Mouse (Mus musculus) adrenal gland, postnatal 25 days (tissue): ENCODE measurements around the gene Tubd1. TPM values are rescaled to one million over a fixed set of nuclear protein-coding genes. Genes with fewer than 3 reads are reported as not detected.
"Not testable (repeated sequence)": the region's sequence is repeated elsewhere in the genome, so short reads cannot be mapped to it uniquely, and the experiment has no call there.

Source experiments
- DNase-seq: peaks from one replicate; pipeline ENCODE4 v3.0.0; 2021; ENCODE audit warnings: mixed read lengths
- long read RNA-seq: library from polyadenylated mRNA; stranded (forward); transcript quantifications from one replicate; pipeline ENCODE4 v2.0.0, GENCODE M21; 2021
- total RNA-seq: library from RNA; stranded (reverse); gene quantifications from 2 replicates; pipeline ENCODE4 v1.2.3, GENCODE M21; 2021

The Tubd1 gene
- total RNA-seq: 8.5 and 10.5 TPM in 2 replicates
- long read RNA-seq, transcript Tubd1-202 (9 exons, 1,871 nt): major isoform, 6 of 10 reads
- long read RNA-seq, partial matches to known transcripts: 1 of 10 reads
- long read RNA-seq, other reads (novel, unspliced or antisense): 1 of 10 reads

DNA sequence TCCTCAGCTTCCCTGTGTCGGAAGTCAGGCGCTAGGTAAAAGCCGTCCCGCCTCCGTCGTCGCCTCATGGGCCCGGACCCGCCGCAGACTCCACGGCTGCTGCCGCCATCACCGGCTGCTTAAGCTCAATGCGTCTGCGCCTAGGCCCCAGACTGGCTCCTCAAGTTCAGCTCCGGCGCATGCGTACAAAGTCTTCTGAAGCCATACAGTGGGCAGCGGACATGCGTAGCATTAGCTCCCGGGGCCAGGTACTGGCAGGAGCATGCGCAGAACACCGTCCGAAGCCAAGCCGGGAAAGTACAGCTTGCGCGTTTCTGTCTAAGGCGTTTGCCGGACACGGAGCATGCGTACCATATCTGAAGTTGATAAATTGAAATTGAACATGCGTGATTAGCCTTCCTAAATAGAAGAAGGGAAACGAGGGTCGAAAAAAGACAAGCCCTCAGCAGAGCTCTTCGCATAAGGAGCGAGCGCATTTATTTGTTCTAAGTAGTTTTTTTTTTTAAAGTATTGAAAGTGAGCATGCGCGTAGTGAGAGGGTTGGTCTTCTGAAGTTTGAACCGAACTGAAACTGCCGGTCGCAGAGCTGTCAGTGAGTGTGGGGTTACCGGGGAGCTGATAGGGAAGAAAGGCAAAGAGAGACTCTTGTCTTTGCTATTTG is at the start of gene Tubd1, which contains the start of gene Rps6kb1:
Gene Tubd1, plus strand, starts transcription at position 353 of the 661 bp plus-strand sequence.
Gene Rps6kb1, minus strand, starts transcription at position 167 of the 661 bp plus-strand sequence.
- peak; percentile 99 for DNase-seq

DNA sequence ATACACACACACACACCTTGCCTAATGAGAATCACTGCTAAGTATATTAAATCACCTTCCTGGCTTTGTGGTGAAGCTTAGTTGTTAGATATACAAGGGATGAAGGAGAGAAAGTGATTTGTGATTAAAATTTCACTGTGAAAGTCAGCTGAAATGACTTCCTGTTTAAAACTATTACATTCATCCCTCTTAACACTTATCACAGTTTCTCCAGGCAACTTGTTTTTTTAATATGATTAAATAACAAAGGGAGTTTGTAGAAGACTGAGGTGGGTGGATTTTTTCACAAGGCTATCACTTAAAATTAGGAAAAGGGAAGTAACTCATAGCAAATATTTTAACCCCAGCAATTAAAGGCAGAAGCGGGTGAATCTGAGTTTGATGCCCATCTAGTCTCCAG is 47.4 kb upstream of the Tubd1 start:
- DNase-seq: no peak

DNA sequence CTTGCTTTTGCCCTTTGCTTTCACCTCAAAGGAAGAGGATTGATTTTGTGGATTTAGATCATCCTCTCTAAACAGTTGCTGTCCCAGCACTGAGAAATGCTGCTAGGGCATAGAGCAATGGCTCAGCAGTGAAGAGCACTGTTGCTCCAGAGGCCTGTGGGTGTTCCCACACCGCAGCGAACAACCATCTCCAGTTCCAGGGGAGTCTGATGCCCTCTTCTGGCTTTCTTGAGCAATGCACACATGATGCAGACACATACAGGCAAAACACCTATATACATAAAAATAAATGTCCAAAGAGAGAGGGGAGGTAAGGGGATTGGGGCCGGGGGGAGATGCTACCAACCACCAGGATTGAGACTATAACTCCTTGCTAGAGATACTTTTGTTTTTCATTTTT is 46.9 kb upstream of the Tubd1 start:
- DNase-seq: no peak

DNA sequence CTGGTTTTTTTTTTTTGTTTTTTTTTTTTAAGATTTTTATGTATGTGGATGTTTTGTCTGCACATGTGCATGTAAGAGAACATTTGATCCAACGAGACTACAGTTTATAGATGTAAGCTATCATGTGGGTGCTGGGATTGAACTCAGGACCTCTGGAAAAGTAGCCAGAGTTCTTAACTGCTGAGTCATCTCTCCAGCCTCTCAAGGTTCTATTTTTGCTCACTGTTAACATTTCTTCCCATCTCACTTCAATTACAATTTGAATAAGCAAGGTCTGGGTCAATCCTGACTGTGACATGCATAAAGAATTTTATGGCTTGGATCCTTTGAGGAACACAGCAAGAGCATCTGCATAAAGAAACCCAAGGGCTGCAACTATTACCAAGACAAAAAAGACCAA is 44.0 kb upstream of the Tubd1 start:
- DNase-seq: no peak

DNA sequence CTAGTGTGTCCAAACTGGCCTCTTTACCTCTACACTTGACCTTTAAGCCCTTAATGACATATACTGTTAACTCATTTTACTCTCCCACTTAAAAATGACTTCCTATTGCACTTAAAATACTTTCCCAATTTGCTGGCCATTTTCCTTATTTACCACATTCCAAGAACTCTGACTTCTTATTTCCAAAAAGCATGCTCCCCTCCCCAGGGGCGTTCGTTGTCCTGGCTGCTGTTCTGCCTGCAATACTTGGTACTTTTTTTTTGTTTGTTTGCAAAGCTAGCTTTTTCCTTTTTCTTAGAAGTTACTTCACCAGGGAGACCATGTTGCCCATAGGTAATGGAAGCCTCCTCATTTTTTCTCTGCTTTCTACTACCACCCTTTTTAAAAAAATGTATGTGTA is 41.7 kb upstream of the Tubd1 start:
- no peak for DNase-seq

DNA sequence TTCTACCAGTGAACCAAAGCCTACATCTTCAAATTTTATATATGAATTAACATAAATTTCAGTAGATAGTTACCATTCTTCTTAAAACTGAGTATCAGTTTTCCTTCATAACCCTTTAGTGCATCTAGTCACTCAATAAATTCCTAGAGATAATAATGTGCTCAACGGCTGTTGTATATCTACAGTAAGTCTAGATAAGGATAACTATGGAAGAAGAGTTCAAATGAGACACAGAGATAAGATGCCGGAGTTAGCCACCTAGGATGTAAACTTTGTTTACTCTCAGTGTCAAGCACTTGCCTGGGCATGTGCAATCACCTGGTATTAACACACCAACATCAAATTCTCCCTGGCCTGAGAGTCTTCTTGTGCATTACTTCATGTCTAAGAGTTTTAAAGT is 37.5 kb upstream of the Tubd1 start:
- DNase-seq: no peak

DNA sequence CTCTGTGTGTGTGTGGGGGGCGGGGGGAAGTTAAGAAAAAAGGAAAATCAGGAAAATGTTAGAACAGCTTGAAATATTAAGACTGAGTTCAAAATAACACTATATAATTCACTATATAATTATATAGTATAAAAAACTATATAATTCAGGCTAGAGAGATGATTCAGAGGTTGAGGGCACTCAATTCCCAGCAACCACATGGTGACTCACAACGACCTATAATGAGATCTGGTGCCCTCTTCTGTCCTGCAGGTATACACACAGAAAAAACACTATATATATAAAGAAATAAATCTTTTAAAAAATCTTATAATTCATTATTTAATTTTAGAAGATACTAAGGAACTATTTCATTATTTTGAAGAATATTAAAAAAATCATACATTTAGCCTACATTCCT is 36.8 kb upstream of the Tubd1 start:
- no peak for DNase-seq

DNA sequence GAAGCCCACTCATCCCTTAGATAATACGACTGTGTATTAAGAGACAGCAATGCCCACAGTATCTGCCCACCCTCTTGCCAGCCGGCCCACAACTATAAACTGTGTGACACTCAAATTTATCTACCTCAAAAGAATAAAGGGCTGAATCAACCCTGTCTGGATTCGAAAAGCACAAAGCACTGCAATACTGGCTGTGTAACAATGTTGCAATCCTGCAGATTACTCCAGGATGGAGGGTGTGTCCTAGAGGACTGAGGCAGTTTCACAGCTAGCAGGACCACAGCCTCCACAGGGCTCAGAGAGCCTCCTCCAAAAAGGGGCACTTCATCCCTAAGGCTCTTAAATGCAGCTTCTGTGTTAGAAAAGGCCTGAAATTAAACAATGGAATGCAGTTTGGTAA is 28.2 kb upstream of the Tubd1 start:
- DNase-seq: no peak

DNA sequence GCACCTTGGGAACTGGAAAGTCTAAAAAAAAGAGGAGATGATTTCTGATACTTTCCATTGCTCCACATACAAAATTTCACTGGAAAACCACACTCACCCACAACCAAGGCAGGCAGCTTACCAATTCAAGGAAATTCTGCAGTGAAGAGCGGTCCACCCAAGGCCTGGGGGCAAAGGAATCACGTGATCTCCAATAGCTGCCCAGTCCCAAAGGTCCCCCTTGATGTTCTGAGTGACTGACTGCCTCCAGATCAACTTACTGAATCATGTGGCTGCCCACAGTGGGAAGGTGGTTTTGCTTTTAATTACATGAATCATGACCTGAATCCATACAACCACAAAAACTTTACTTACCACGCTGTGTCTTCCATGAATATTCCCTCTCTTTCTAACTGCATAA is 27.6 kb upstream of the Tubd1 start:
- DNase-seq: no peak

DNA sequence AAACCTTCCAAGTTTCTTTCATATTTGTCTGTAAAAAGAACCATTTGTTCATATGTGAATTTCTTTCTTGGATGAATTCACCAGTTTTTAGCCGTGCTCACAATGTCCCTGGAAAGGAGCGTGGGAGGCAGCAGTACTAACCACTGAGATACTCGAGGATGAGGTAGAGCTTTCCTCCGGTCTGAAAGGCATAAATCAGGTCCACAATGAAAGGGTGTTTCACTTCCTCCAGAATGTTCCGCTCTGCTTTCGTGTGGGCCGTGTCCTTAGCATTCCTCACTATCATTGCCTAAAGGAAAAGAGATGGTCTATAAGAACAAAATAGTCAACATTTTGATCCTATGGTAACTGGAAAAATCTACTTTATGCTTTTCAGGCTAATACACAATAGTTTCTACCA is 25.0 kb upstream of the Tubd1 start:
- DNase-seq: no peak

DNA sequence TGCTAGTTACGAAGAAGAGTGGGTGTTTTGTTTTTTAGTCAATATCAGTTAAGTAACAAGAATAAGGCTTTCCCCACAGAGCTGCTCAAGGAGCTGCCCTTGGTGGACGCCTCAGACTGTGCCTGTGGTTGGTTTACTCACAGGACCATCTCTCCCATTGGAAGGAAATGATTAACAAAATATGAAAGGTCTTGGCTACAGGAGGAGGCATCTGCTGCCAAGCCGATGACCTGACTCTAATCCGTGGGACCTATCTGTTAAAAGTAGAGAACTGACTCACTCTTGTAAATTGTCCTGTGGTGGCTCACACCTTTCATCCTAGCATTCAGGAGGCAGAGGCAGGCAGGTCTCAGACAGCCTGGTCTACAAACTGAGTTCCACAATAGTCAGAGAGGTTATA is 17.3 kb upstream of the Tubd1 start:
- DNase-seq: no peak

DNA sequence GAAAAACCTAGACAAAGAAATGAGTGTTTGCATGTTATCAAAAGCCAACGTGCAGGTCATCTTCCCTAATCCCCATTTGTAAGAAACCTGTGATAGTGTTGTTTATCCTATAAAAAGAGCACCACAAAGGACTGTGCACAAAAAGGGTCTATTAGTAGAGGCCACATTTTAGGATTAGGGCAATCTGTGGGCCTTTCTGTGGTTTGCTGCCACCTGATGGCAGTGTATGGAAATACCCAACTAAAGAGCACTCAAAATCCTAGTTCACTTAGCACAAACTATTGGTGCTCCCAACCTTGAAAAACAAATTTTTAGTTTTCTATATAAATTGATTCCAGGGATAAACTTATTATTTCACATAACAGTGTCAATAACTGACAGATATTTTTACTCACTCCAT is 12.0 kb upstream of the Tubd1 start:
- DNase-seq: no peak

DNA sequence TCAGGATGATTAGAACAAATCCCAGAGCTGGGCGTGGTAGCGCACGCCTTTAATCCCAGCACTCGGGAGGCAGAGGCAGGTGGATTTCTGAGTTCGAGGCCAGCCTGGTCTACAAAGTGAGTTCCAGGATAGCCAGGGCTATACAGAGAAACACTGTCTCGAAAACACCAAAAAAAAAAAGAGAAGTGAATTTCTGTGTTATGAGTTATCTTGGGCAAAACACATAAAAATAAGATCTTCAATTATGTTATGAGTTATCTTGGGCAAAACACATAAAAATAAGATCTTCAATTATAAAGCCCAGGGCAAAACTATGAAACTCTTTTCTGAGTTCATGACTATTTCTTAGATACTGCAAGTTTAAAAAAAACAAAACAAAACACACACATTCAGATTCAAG is 11.5 kb upstream of the Tubd1 start:
- not testable (repeated sequence) for DNase-seq

DNA sequence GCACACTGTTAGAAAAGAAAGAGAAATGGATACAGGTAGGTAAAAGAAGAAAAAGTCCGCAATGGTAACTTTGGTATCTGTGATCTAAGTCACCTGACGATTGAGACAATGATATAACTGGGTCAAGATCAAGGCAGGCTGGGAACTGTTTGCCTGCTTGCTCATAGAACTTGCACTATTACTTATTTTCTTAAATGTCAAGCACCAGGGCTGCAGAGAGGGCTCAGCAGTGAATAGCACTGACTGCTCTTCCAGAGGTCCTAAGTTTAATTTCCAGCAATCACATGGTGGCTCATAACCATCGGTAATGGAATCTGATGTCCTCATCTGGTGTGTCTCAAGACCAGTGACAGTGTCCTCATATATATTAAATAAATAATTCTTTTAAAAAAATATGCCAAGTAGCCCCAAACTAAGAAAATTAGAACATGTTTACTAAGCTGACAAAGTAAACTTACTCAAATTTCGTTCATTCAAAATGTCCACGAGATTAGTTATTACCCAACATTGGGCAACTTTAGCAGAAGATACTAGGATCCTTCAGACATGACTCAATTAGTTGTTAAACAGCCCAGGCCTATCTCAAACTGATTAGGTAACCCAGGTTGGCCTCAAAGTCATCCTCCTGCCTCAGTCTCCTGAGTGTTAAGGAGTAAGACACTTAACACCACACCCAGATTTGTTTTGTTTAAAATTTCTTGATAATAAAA is 10.4 kb upstream of the Tubd1 start:
- no peak for DNase-seq

DNA sequence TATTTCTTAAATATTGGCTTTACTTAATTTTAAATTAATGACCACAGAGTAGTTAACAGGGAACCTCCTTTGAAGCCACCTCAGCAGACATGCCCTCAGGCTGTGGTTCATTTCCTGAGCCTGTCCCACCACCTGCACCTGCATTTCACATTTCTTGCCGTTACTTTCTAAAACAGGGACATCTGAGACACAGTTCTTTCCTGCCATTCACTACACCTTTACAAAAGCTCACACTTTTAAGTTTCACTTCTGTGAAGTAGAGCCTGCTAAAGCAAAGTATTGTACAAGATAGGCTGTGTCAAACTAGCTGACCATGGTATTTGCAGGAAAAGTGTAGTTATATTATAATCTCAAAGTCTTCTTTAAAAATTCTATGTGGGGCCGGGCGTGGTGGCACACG is 6.0 kb upstream of the Tubd1 start:
- DNase-seq: no peak

DNA sequence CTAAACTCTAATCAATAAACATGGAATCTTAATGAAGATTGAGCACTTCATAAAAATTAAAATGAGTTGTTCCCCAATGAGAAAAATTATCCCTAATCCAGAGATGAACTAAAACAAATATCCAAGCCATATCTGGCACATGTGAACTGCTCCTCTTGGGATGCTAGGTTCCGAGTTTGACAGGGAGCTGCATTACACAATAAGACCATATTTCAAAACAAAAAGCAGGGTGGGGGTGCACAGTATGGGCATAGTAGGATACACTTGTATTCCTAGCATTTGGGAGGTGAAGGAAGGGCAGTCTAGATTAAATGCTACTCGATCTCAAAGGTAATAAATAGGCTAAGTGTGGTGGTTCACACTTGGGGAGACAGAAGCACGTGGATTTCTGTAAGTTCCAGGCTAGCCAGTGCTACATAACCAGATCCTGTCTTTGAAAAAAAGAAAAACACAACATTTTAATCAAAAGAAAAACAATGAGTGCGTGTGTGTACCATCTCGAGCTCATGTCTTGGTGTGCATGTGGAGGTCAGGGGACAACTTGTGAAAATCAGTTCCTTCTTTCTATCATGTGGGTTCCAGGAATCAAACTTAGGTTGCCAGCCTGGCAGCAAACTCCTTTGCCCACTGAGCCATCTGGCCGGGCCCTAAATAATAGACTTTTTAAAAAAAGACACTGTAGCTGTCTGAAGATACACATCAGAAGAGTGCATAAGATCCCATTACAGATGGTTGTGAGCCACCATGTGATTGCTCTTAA is 4.9 kb upstream of the Tubd1 start:
- DNase-seq: no peak

DNA sequence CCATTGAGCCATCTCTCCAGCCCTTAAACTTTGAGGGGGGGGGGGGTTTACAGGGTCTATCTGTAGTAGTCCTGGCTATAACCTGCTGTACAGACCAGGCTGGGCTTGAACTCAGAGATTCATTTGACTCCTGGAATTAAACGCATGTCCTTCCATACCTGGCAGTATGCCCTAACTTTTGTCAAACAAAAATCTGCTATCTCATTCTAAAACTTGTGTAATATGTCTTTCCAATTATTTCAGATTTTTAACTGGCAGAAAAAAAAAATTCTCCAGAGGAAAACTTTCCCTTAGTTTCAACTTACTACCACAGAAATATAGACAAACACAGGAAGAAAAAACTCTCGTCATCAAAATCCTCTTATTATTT is 4.3 kb upstream of the Tubd1 start:
- DNase-seq: no peak

DNA sequence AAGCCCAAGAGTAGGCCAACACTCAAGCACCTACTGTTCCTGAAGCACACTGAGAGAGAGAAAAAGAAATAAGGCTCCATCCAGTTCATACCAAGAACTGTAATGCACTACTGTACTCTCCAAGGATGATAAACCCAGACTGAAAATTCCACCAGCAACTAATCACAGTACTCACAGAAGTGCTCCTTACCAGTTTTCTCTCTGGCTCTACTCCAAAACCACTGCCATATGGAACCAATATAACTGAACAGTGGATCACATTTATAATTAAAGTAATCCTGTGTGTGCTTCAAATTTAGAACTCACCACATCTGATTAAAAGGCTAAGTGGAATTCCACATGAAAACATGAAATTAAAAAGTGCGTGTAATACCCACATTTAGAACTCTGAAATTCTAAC is 1.9 kb upstream of the Tubd1 start:
- DNase-seq: no peak

DNA sequence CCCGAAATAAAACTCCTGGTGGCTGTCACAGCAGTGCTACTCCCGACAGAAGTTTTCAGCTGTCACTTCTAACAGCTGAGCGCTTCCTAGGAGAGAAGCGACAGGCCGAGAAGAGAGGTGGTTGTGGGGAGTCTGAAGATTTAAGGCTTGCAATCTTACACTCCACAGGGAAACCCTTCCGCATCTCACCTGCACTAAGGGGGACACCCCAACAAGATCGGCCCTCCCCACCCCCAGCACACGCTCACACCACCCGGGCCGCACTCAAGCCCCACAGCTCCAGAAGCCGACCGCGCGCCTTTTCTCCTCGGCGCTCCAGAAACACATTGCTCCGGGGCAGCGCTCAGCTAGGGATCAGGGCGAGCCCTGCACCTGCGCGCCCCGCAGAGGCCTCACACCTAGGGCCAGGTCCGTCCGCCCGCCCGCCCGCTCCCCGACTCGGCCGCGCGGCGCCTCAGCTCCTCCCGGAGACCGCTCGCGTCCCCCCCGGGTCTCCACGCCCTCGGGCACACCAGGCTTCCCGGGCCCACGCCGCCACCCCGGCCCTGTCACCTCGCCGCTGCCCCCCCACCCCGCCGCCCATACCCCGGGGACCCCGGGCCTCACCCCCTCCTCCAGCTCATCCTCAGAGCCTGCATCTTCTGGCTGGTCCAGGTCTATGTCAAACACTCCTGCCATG is 692 bp upstream of the Tubd1 start:
- peak; percentile 45 for DNase-seq

DNA sequence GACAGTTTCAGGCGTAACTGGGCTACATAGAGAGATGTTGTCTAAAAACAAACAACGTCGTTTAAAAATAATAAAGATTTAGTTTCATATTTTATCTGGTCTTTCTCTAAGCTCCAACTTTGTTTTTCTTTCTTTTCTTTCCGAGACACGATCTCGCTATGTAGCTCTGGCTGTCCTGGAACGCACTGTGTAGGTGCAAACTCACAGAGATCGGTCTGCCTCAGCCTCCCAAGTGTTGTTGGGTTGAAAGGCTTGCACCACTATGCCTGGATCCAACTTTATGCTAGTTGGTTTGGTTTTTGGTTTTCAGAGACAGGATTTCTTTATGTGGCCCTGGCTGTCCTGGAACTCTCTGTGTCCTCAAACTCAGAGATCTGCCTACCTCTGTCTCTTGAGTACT is 765 bp downstream of the Tubd1 start:
- DNase-seq: no peak

DNA sequence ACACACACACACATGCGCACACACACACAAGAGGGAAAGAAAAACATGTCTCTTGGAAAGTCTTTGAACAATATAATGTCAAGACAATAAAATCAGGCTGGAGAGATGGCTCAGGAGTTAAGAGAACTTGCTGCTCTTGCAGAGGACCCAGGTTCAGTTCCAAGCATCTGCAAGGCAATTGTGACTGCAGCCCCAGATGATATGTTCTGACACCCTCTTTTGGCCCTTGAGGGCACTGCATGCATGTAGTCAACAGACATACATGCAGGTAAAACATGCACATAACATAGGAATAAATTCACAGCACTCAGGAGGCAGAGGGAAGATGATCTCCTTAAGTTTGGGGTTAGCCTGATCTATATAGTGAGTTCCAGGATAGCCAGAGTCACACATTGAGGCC is 2.6 kb downstream of the Tubd1 start:
- DNase-seq: no peak

DNA sequence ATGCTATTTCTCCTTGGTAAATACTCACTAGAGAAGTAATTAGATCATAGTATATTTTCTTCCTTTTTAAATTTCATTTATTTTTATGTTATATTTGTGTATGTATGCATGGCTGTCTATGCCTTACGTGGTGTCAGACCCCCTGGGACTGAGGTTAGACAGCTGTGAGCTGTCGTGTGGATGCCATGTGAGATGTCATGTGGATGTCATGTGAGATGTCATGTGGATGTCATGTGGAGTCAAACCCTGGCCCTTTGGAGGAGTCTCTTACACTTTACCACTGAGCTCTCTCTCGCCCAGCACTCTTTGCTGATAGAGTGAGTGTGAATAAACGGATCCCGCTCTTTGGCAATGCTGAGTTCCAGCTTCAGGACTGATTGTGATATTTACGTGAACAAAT is 8.7 kb downstream of the Tubd1 start:
- DNase-seq: no peak

DNA sequence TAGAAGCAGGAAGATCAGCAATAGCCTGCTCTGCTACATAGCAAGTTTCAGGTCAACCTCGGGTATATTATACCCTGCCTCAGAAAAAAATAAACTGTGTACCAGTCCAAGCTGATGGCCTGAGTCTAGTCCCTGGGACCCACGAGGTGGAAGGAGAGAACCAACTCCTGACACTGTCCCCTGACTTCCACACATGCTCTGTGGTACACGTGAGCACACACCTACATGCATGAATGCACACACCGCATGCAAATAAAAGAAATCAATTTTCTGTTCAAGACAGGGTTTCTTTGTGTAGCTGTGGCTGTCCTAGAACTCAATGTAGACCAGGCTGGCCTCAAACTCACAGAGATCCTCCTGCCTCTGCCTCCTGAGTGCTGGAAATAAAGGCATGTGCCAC is 13.5 kb downstream of the Tubd1 start:
- DNase-seq: no peak
